Mouse (Mus musculus): Measurements from ENCODE around the gene Necab3. TPM values are rescaled to one million over a fixed set of nuclear protein-coding genes. Genes with fewer than 3 reads are reported as not detected.
A peak's percentile ranks its signal among the peaks of the same experiment; 100 is the strongest.

The Necab3 gene
- polyA plus RNA-seq (2015; fragmentation: Nextera tagmentation; extraction: Ambion mirVana), result 0.40 and 0.71 TPM in 2 replicates

GRCm38 (mm10) chr2:154558264-154559039, at the start of gene Necab3:
TSS of gene Necab3 (minus strand) at chr2:154558890.
- Histone ChIP-seq H3K4me1 (replicated peaks) (peaks cover 23% of the 10 kb centered on the region), H3K9ac (peak within 1 kb of the TSS; percentile 48), H3K27ac (replicated peaks) (0 out of 2 replicates have a peak within 1 kb of the TSS, but pooled peaks have one; percentile 16), H3K27me3 (no peaks in the 10 kb centered on the region), H3K4me3 (replicated peaks) (peak within 1 kb of the TSS; percentile 41), H3K9me3 (replicated peaks) (no peaks in the 10 kb centered on the region), H3K4me2 (peak within 1 kb of the TSS; percentile 75), H3K36me3 (replicated peaks) (peaks cover 30% of the 10 kb centered on the region)
- ATAC-seq (ENCODE audit: insufficient read depth), result peak; percentile 60
- 3% methylated on average over 34 of the region's 34 CpGs for WGBS (ENCODE audit: insufficient replicate concordance)

GRCm38 (mm10) chr2:154606965-154607364, 48.3 kb upstream of the Necab3 start:
- no peak overlapping the region for H3K9ac ChIP-seq
- no peak overlapping the region for H3K4me2 ChIP-seq
- no peaks in the 10 kb centered on the region for H3K9me3 ChIP-seq (replicated peaks)
- no peak overlapping the region for H3K4me3 ChIP-seq (replicated peaks)
- ATAC-seq (ENCODE audit: insufficient read depth), result no peak
- no peaks in the 10 kb centered on the region for H3K36me3 ChIP-seq (replicated peaks)
- H3K27ac ChIP-seq (replicated peaks), result no peak overlapping the region
- 70% methylated on average over 1 of the region's 1 CpGs for WGBS (ENCODE audit: insufficient replicate concordance)
- H3K27me3 ChIP-seq, result peaks cover 7% of the 10 kb centered on the region; the same call in 1 of the 2 replicates
- peaks cover 59% of the 10 kb centered on the region for H3K4me1 ChIP-seq (replicated peaks)

- Histone ChIP-seq H3K4me2 (peak overlapping the region; percentile 82), H3K4me1 (replicated peaks) (peaks cover 49% of the 10 kb centered on the region), H3K4me3 (replicated peaks) (peak overlapping the region; percentile 57), H3K9ac (peak overlapping the region; percentile 63), H3K9me3 (replicated peaks) (no peaks in the 10 kb centered on the region), H3K36me3 (replicated peaks) (0 out of 2 replicates have a peak, but pooled peaks cover 3% of the 10 kb centered on the region), H3K27me3 (peaks cover 7% of the 10 kb centered on the region; the same call in 1 of the 2 replicates), H3K27ac (replicated peaks) (peak overlapping the region; percentile 93)
- no peak for ATAC-seq (ENCODE audit: insufficient read depth)
- 12% methylated on average over 7 of the region's 7 CpGs for WGBS (ENCODE audit: insufficient replicate concordance)
These were observed 45.5 kb upstream of the Necab3 start for GRCm38 (mm10) chr2:154604156-154604555.

GRCm38 (mm10) chr2:154603638-154604153, 45.0 kb upstream of the Necab3 start, which contains the start of gene Pxmp4:
TSS of gene Pxmp4 (minus strand) at chr2:154603708.
- Histone ChIP-seq H3K4me1 (replicated peaks) (peaks cover 44% of the 10 kb centered on the region), H3K27ac (replicated peaks) (peak within 1 kb of the TSS; percentile 93), H3K4me3 (replicated peaks) (peak within 1 kb of the TSS; percentile 70), H3K4me2 (peak within 1 kb of the TSS; percentile 82), H3K9me3 (replicated peaks) (no peaks in the 10 kb centered on the region), H3K36me3 (replicated peaks) (0 out of 2 replicates have a peak, but pooled peaks cover 3% of the 10 kb centered on the region), H3K9ac (peak within 1 kb of the TSS; percentile 83), H3K27me3 (peaks cover 4% of the 10 kb centered on the region; the same call in 1 of the 2 replicates)
- WGBS (ENCODE audit: insufficient replicate concordance), result 0% methylated on average over 13 of the region's 13 CpGs
- peak; percentile 100 for ATAC-seq (ENCODE audit: insufficient read depth)

GRCm38 (mm10) chr2:154603007-154603637, 44.4 kb upstream of the Necab3 start:
- H3K27ac ChIP-seq (replicated peaks), result peak overlapping the region; percentile 89
- no peaks in the 10 kb centered on the region for H3K9me3 ChIP-seq (replicated peaks)
- peak overlapping the region; percentile 70 for H3K4me3 ChIP-seq (replicated peaks)
- H3K36me3 ChIP-seq (replicated peaks), result 0 out of 2 replicates have a peak, but pooled peaks cover 3% of the 10 kb centered on the region
- peaks cover 42% of the 10 kb centered on the region for H3K4me1 ChIP-seq (replicated peaks)
- H3K27me3 ChIP-seq, result no peaks in the 10 kb centered on the region
- 4% methylated on average over 22 of the region's 22 CpGs for WGBS (ENCODE audit: insufficient replicate concordance)
- peak; percentile 1 for ATAC-seq (ENCODE audit: insufficient read depth)
- peak overlapping the region; percentile 71 for H3K4me2 ChIP-seq
- H3K9ac ChIP-seq, result peak overlapping the region; percentile 83

- Histone ChIP-seq H3K4me1 (replicated peaks) (peaks cover 50% of the 10 kb centered on the region), H3K9me3 (replicated peaks) (no peaks in the 10 kb centered on the region), H3K27me3 (no peaks in the 10 kb centered on the region), H3K36me3 (replicated peaks) (peaks cover 3% of the 10 kb centered on the region; the same call in 1 of the 2 replicates), H3K27ac (replicated peaks) (peak overlapping the region; percentile 48; the same call in 1 of the 2 replicates), H3K4me2 (peak overlapping the region; percentile 18), H3K9ac (no peak overlapping the region), H3K4me3 (replicated peaks) (no peak overlapping the region)
- no peak for ATAC-seq (ENCODE audit: insufficient read depth)
- WGBS (ENCODE audit: insufficient replicate concordance), result 53% methylated on average over 3 of the region's 3 CpGs
These were observed 42.6 kb upstream of the Necab3 start for GRCm38 (mm10) chr2:154601324-154601723.

- Histone ChIP-seq H3K27ac (replicated peaks) (no peak overlapping the region), H3K4me1 (replicated peaks) (peaks cover 46% of the 10 kb centered on the region), H3K27me3 (no peaks in the 10 kb centered on the region), H3K4me2 (no peak overlapping the region), H3K9ac (no peak overlapping the region), H3K36me3 (replicated peaks) (peaks cover 10% of the 10 kb centered on the region), H3K4me3 (replicated peaks) (no peak overlapping the region), H3K9me3 (replicated peaks) (no peaks in the 10 kb centered on the region)
- WGBS (ENCODE audit: insufficient replicate concordance), result 67% methylated on average over 6 of the region's 6 CpGs
- no peak for ATAC-seq (ENCODE audit: insufficient read depth)
These were observed 41.9 kb upstream of the Necab3 start for GRCm38 (mm10) chr2:154600586-154600985.

GRCm38 (mm10) chr2:154597399-154597798, 38.7 kb upstream of the Necab3 start:
- Histone ChIP-seq H3K36me3 (replicated peaks) (peaks cover 41% of the 10 kb centered on the region), H3K4me3 (replicated peaks) (no peak overlapping the region), H3K4me2 (no peak overlapping the region), H3K9me3 (replicated peaks) (no peaks in the 10 kb centered on the region), H3K27me3 (no peaks in the 10 kb centered on the region), H3K4me1 (replicated peaks) (peaks cover 19% of the 10 kb centered on the region), H3K27ac (replicated peaks) (no peak overlapping the region), H3K9ac (no peak overlapping the region)
- WGBS (ENCODE audit: insufficient replicate concordance), result 73% methylated on average over 3 of the region's 3 CpGs
- ATAC-seq (ENCODE audit: insufficient read depth), result no peak

- no peak overlapping the region for H3K9ac ChIP-seq
- H3K4me2 ChIP-seq, result no peak overlapping the region
- H3K36me3 ChIP-seq (replicated peaks), result peaks cover 47% of the 10 kb centered on the region
- H3K9me3 ChIP-seq (replicated peaks), result no peaks in the 10 kb centered on the region
- peaks cover 8% of the 10 kb centered on the region for H3K4me1 ChIP-seq (replicated peaks)
- no peak for ATAC-seq (ENCODE audit: insufficient read depth)
- H3K27me3 ChIP-seq, result no peaks in the 10 kb centered on the region
- H3K27ac ChIP-seq (replicated peaks), result no peak overlapping the region
- no peak overlapping the region for H3K4me3 ChIP-seq (replicated peaks)
- 75% methylated on average over 5 of the region's 5 CpGs for WGBS (ENCODE audit: insufficient replicate concordance)
These were observed 37.1 kb upstream of the Necab3 start for GRCm38 (mm10) chr2:154595775-154596174.

- peaks cover 48% of the 10 kb centered on the region for H3K36me3 ChIP-seq (replicated peaks)
These were observed 34.3 kb upstream of the Necab3 start for GRCm38 (mm10) chr2:154593025-154593424.

GRCm38 (mm10) chr2:154591239-154591638, 32.5 kb upstream of the Necab3 start:
- Histone ChIP-seq H3K4me1 (replicated peaks) (no peaks in the 10 kb centered on the region; the same call in 1 of the 2 replicates), H3K4me2 (no peak overlapping the region), H3K9ac (no peak overlapping the region), H3K9me3 (replicated peaks) (no peaks in the 10 kb centered on the region), H3K36me3 (replicated peaks) (peaks cover 66% of the 10 kb centered on the region), H3K27me3 (no peaks in the 10 kb centered on the region), H3K27ac (replicated peaks) (no peak overlapping the region), H3K4me3 (replicated peaks) (no peak overlapping the region)
- ATAC-seq (ENCODE audit: insufficient read depth), result no peak
- WGBS (ENCODE audit: insufficient replicate concordance), result 60% methylated on average over 3 of the region's 3 CpGs

More at GRCm38 (mm10) chr2:154593025-154593424, 34.3 kb upstream of the Necab3 start:
- Histone ChIP-seq H3K27me3 (no peaks in the 10 kb centered on the region), H3K4me1 (replicated peaks) (peaks cover 8% of the 10 kb centered on the region; the same call in 1 of the 2 replicates), H3K27ac (replicated peaks) (no peak overlapping the region), H3K4me2 (no peak overlapping the region), H3K9ac (no peak overlapping the region), H3K9me3 (replicated peaks) (no peaks in the 10 kb centered on the region), H3K4me3 (replicated peaks) (no peak overlapping the region)
- ATAC-seq (ENCODE audit: insufficient read depth), result no peak
- 50% methylated on average over 3 of the region's 3 CpGs for WGBS (ENCODE audit: insufficient replicate concordance)

Data from liver, embryonic 15.5 days (tissue).